Mouse (Mus musculus): ENCODE data around the gene Lcn5. TPM values are rescaled to one million over a fixed set of nuclear protein-coding genes. Genes with fewer than 3 reads are reported as not detected.
A peak's percentile ranks its signal among the peaks of the same experiment; 100 is the strongest.
"Not testable (repeated sequence)": the region's sequence is repeated elsewhere in the genome, so short reads cannot be mapped to it uniquely, and the experiment has no call there.

Gene Lcn5
- total RNA-seq, 2 experiments from 2014 or later = not detected

GRCm38 (mm10) chr2:25686941-25687340 lies 29.2 kb downstream of the Lcn5 start:
- TF ChIP-seq CTCF (IDR thresholded peaks at IDR 0.05) = no peak
- intact Hi-C loops (cut with DNase I) = no loop called here
- no peak for DNase-seq (ENCODE audit: extremely low spot score in 1 of 2, low spot score in 2 of 2)
- no peak overlapping the region for H3K4me3 ChIP-seq
- no peak overlapping the region for H3K27ac ChIP-seq

GRCm38 (mm10) chr2:25694605-25695004 lies 36.9 kb downstream of the Lcn5 start:
- no peak overlapping the region for H3K4me3 ChIP-seq
- H3K27ac ChIP-seq = no peak overlapping the region
- peak; percentile 88 for TF ChIP-seq CTCF (IDR thresholded peaks at IDR 0.05)
- DNase-seq (ENCODE audit: extremely low spot score in 1 of 2, low spot score in 2 of 2) = peak; percentile 28 to 61
- intact Hi-C loops (cut with DNase I) = no loop called here

GRCm38 (mm10) chr2:25696951-25697350 lies 39.2 kb downstream of the Lcn5 start:
- H3K4me3 ChIP-seq = no peak overlapping the region
- TF ChIP-seq CTCF (IDR thresholded peaks at IDR 0.05) = no peak
- no peak overlapping the region for H3K27ac ChIP-seq
- no peak for DNase-seq (ENCODE audit: extremely low spot score in 1 of 2, low spot score in 2 of 2)
- intact Hi-C loops (cut with DNase I) = no loop called here

GRCm38 (mm10) chr2:25698696-25699095 lies 40.9 kb downstream of the Lcn5 start:
- intact Hi-C loops (cut with DNase I) = no loop called here
- no peak overlapping the region for H3K4me3 ChIP-seq
- no peak for DNase-seq (ENCODE audit: extremely low spot score in 1 of 2, low spot score in 2 of 2)

GRCm38 (mm10) chr2:25699743-25700142 lies 42.0 kb downstream of the Lcn5 start, which contains the start of gene Obp2a:
Obp2a (plus strand) TSS chr2:25700043.
- H3K4me3 ChIP-seq; DNase-seq (ENCODE audit: extremely low spot score in 1 of 2, low spot score in 2 of 2); H3K27ac ChIP-seq; intact Hi-C loops (cut with DNase I): not testable (repeated sequence)

More at GRCm38 (mm10) chr2:25698696-25699095, 40.9 kb downstream of the Lcn5 start:
- no peak overlapping the region for H3K27ac ChIP-seq
- TF ChIP-seq CTCF (IDR thresholded peaks at IDR 0.05) = no peak

GRCm38 (mm10) chr2:25701001-25701400 lies 43.2 kb downstream of the Lcn5 start:
- DNase-seq (ENCODE audit: extremely low spot score in 1 of 2, low spot score in 2 of 2) = no peak
- Histone ChIP-seq H3K4me3 (no peak overlapping the region), H3K27ac (no peak overlapping the region)
- intact Hi-C loops (cut with DNase I) = no loop called here
- no peak for TF ChIP-seq CTCF (IDR thresholded peaks at IDR 0.05)

GRCm38 (mm10) chr2:25703706-25704105 lies 46.0 kb downstream of the Lcn5 start:
- intact Hi-C loops (cut with DNase I) = no loop called here
- no peak for DNase-seq (ENCODE audit: extremely low spot score in 1 of 2, low spot score in 2 of 2)
- Histone ChIP-seq H3K27ac (no peak overlapping the region), H3K4me3 (no peak overlapping the region)
- TF ChIP-seq CTCF (IDR thresholded peaks at IDR 0.05) = no peak

GRCm38 (mm10) chr2:25706643-25707481 lies 49.1 kb downstream of the Lcn5 start, which contains the start of gene Bmyc:
Bmyc (plus strand) TSS chr2:25706739.
- intact Hi-C loops (cut with DNase I) = loop anchor here (5.0 kb wide), 2 partner anchors 275 to 315 kb away; partner anchors contain the start of genes Camsap1 and Ubac1

GRCm38 (mm10) chr2:25708121-25708520 lies 50.4 kb downstream of the Lcn5 start:
- peak; percentile 31 to 35 for DNase-seq (ENCODE audit: extremely low spot score in 1 of 2, low spot score in 2 of 2)
- H3K27ac ChIP-seq = peak overlapping the region; percentile 93; the same call in 1 of the 2 replicates
- intact Hi-C loops (cut with DNase I) = loop anchor here (2.0 to 5.0 kb wide), 3 partner anchors 47 to 314 kb away; partner anchors contain the start of genes Camsap1 and Ubac1
- H3K4me3 ChIP-seq = peak overlapping the region; percentile 60
- TF ChIP-seq CTCF (IDR thresholded peaks at IDR 0.05) = peak; percentile 48

More at GRCm38 (mm10) chr2:25706643-25707481, 49.1 kb downstream of the Lcn5 start, which contains the start of gene Bmyc:
- H3K4me3 ChIP-seq = peak within 1 kb of the TSS; percentile 60
- TF ChIP-seq CTCF (IDR thresholded peaks at IDR 0.05) = peak; percentile 62
- peak within 1 kb of the TSS; percentile 93 for H3K27ac ChIP-seq
- DNase-seq (ENCODE audit: extremely low spot score in 1 of 2, low spot score in 2 of 2) = peak; percentile 86 to 88

GRCm38 (mm10) chr2:25709056-25709455 lies 51.3 kb downstream of the Lcn5 start:
- H3K27ac ChIP-seq; H3K4me3 ChIP-seq; DNase-seq (ENCODE audit: extremely low spot score in 1 of 2, low spot score in 2 of 2): not testable (repeated sequence)
- intact Hi-C loops (cut with DNase I) = loop anchor here (2.0 to 5.0 kb wide), 3 partner anchors 46 to 313 kb away; partner anchors contain the start of genes Camsap1 and Ubac1

GRCm38 (mm10) chr2:25709791-25710190 lies 52.0 kb downstream of the Lcn5 start:
- not testable (repeated sequence) for H3K4me3 ChIP-seq; H3K27ac ChIP-seq; DNase-seq (ENCODE audit: extremely low spot score in 1 of 2, low spot score in 2 of 2)
- intact Hi-C loops (cut with DNase I) = loop anchor here (2.0 to 5.0 kb wide), 3 partner anchors 45 to 313 kb away; partner anchors contain the start of genes Camsap1 and Ubac1

Other genes with a start within 250 kb of the Lcn5 start
- gene Fut7, start 234.7 kb upstream of the Lcn5 start, total RNA-seq (2021) = under 1 TPM in 1 of 2 experiments, not detected in 1; 0.43 TPM
- gene Abca2, start 229.2 kb upstream of the Lcn5 start, total RNA-seq (2021) = 100 to 1,000 TPM; 160 to 168 TPM
- gene Clic3, start 201.1 kb upstream of the Lcn5 start, total RNA-seq (2021) = not detected
- 10 to 100 TPM; 65.9 to 75.3 TPM for gene Paxx, start 196.9 kb upstream of the Lcn5 start, total RNA-seq (2021)
- gene Ptgds, start 187.9 kb upstream of the Lcn5 start, total RNA-seq (2021) = 1,000 to 10,000 TPM; 1,632 to 2,529 TPM
- not detected for gene Lcn12, start 164.0 kb upstream of the Lcn5 start, total RNA-seq (2021)
- gene Fbxw5, start 157.2 kb upstream of the Lcn5 start, total RNA-seq (2021) = 100 to 1,000 TPM; 120 to 122 TPM
- gene C8g, start 156.2 kb upstream of the Lcn5 start, total RNA-seq (2021) = 1 to 10 TPM; 1.4 to 1.5 TPM
- 10 to 100 TPM; 10.4 to 11.0 TPM for gene Traf2, start 111.0 kb upstream of the Lcn5 start, total RNA-seq (2021)
- 100 to 1,000 TPM; 190 to 202 TPM for gene Edf1, start 100.1 kb upstream of the Lcn5 start, total RNA-seq (2021)
- gene Mamdc4, start 83.1 kb upstream of the Lcn5 start, total RNA-seq (2021) = 1 to 10 TPM; 1.8 to 2.6 TPM
- gene Phpt1, start 82.7 kb upstream of the Lcn5 start, total RNA-seq (2021) = 10 to 100 TPM; 64.0 to 70.5 TPM
- 100 to 1,000 TPM; 102 to 104 TPM for gene Ajm1, start 76.2 kb upstream of the Lcn5 start, total RNA-seq (2021)
- gene Rabl6, start 49.4 kb upstream of the Lcn5 start, total RNA-seq (2021) = 100 to 1,000 TPM; 157 to 163 TPM
- not detected for gene Ccdc183, start 40.3 kb upstream of the Lcn5 start, total RNA-seq (2021)
- gene Tmem141, start 35.9 kb upstream of the Lcn5 start, total RNA-seq (2021) = 10 to 100 TPM; 21.6 to 22.3 TPM
- under 1 TPM; 0.25 to 0.70 TPM for gene Fcna, start 29.9 kb upstream of the Lcn5 start, total RNA-seq (2021)
- gene Lcn8, start 4.8 kb upstream of the Lcn5 start, total RNA-seq (2021) = not detected
- gene Lcn6, start 18.8 kb downstream of the Lcn5 start, total RNA-seq (2021) = not detected
- gene Lcn10, start 24.8 kb downstream of the Lcn5 start, total RNA-seq (2021) = not detected
- not detected for gene Obp2a, start 42.1 kb downstream of the Lcn5 start, total RNA-seq (2021)
- gene Bmyc, start 48.8 kb downstream of the Lcn5 start, total RNA-seq (2021) = 10 to 100 TPM; 82.6 to 89.9 TPM
- under 1 TPM in 1 of 2 experiments, not detected in 1; 0.50 TPM for gene Obp2b, start 79.1 kb downstream of the Lcn5 start, total RNA-seq (2021)
- gene Lcn3, start 107.6 kb downstream of the Lcn5 start, total RNA-seq (2021) = not detected
- gene Lcn11, start 119.1 kb downstream of the Lcn5 start, total RNA-seq (2021) = not detected
- not detected for gene Gm13539, start 124.3 kb downstream of the Lcn5 start, total RNA-seq (2021)
- gene Glt6d1, start 157.9 kb downstream of the Lcn5 start, total RNA-seq (2021) = not detected
- not detected for gene Lcn9, start 165.2 kb downstream of the Lcn5 start, total RNA-seq (2021)
- not detected for gene Sohlh1, start 189.3 kb downstream of the Lcn5 start, total RNA-seq (2021)
- 100 to 1,000 TPM; 127 to 142 TPM for gene Kcnt1, start 205.8 kb downstream of the Lcn5 start, total RNA-seq (2021)

Measured in left cerebral cortex, adult 2 months (tissue).